Mouse (Mus musculus) adrenal gland, postnatal 10 days (tissue): ENCODE results near the gene Nr2e1. TPM values are rescaled to one million over a fixed set of nuclear protein-coding genes. Genes with fewer than 3 reads are reported as not detected.

Experiments used
- DNase-seq: peaks from one replicate; pipeline ENCODE4 v3.0.0; 2021; ENCODE audit warnings: mixed read lengths
- long read RNA-seq, 2 experiments: library from polyadenylated mRNA; stranded (forward); transcript quantifications; one replicate each; pipeline ENCODE4 v2.0.0; 2021
- total RNA-seq, 2 experiments: library from RNA; stranded (reverse); gene quantifications; 2 replicates each; pipeline ENCODE4 v1.2.3; 2021

The Nr2e1 gene
- not detected for total RNA-seq
- long read RNA-seq, experiment 1 = 0 reads
- long read RNA-seq, experiment 2 = 0 reads

- DNase-seq = no peak
These were observed at the start of gene Nr2e1, which contains the start of gene Ostm1 for GRCm38 (mm10) chr10:42583157-42583872. Gene Nr2e1, minus strand, starts transcription at chr10:42583632. Gene Ostm1, plus strand, starts transcription at chr10:42583822.

GRCm38 (mm10) chr10:42632453-42633360 is 49.3 kb upstream of the Nr2e1 start:
- DNase-seq = peak; percentile 11

GRCm38 (mm10) chr10:42631754-42632452 is 48.5 kb upstream of the Nr2e1 start:
- DNase-seq = peak; percentile 5

GRCm38 (mm10) chr10:42630596-42631355 is 47.3 kb upstream of the Nr2e1 start:
- DNase-seq = no peak

- no peak for DNase-seq
These were observed 42.5 kb upstream of the Nr2e1 start for GRCm38 (mm10) chr10:42625907-42626306.

GRCm38 (mm10) chr10:42618291-42618690 is 34.9 kb upstream of the Nr2e1 start:
- DNase-seq = no peak

GRCm38 (mm10) chr10:42614766-42615165 is 31.3 kb upstream of the Nr2e1 start:
- no peak for DNase-seq

- peak; percentile 9 for DNase-seq
These were observed 30.4 kb upstream of the Nr2e1 start for GRCm38 (mm10) chr10:42613639-42614381.

GRCm38 (mm10) chr10:42613075-42613474 is 29.6 kb upstream of the Nr2e1 start:
- DNase-seq = no peak

GRCm38 (mm10) chr10:42606757-42607156 is 23.3 kb upstream of the Nr2e1 start:
- DNase-seq = no peak

GRCm38 (mm10) chr10:42604874-42605273 is 21.4 kb upstream of the Nr2e1 start:
- DNase-seq = no peak

GRCm38 (mm10) chr10:42601556-42601955 is 18.1 kb upstream of the Nr2e1 start:
- peak; percentile 33 for DNase-seq

- DNase-seq = no peak
These were observed 15.2 kb upstream of the Nr2e1 start for GRCm38 (mm10) chr10:42598615-42599014.

GRCm38 (mm10) chr10:42593201-42593600 is 9.8 kb upstream of the Nr2e1 start:
- DNase-seq = no peak

GRCm38 (mm10) chr10:42591993-42592686 is 8.7 kb upstream of the Nr2e1 start:
- DNase-seq = no peak

GRCm38 (mm10) chr10:42591185-42591992 is 8.0 kb upstream of the Nr2e1 start:
- DNase-seq = no peak

GRCm38 (mm10) chr10:42590261-42591184 is 7.1 kb upstream of the Nr2e1 start:
- DNase-seq = no peak

GRCm38 (mm10) chr10:42589505-42589904 is 6.1 kb upstream of the Nr2e1 start:
- no peak for DNase-seq
